Mouse (Mus musculus) forebrain, embryonic 14.5 days (tissue): ENCODE data around the gene Pip5kl1. TPM values are rescaled to one million over a fixed set of nuclear protein-coding genes. Genes with fewer than 3 reads are reported as not detected.

Experiments used
- ATAC-seq: fragments of 200-750 bp; cut with Nextera tagmentation; 2 replicates; pipeline ENCODE4 v1.8.0; 2017; ENCODE audit warnings: mild to moderate bottlenecking, moderate library complexity
- DNase-seq: peaks from one replicate; pipeline ENCODE4 v3.0.0-alpha.2; 2015; ENCODE audit warnings: low spot score
- H3K27ac ChIP-seq: fragments of 300-500 bp; sonication (generic); 2 replicates; pipeline ENCODE4 v1.5.1; 2014; ENCODE audit warnings: low read depth, mild to moderate bottlenecking, control low read depth, low read length, moderate library complexity
- H3K27me3 ChIP-seq: fragments of 300-500 bp; sonication (generic); replicated peaks from 2 replicates; pipeline ENCODE4 v1.6.1; 2014; ENCODE audit warnings: low read length, control low read depth, mixed read lengths; ENCODE audit not compliant: control insufficient read depth, insufficient read depth
- H3K36me3 ChIP-seq: fragments of 300-500 bp; sonication (generic); 2 replicates; pipeline ENCODE4 v1.6.1; 2014; ENCODE audit warnings: low read length, control low read depth; ENCODE audit not compliant: control insufficient read depth, insufficient read depth
- H3K4me1 ChIP-seq: fragments of 300-500 bp; sonication (generic); 2 replicates; pipeline ENCODE4 v1.6.1; 2014; ENCODE audit warnings: antibody characterized with exemption, low read length, control low read depth; ENCODE audit not compliant: control insufficient read depth, insufficient read depth
- H3K4me2 ChIP-seq: fragments of 300-500 bp; sonication (generic); 2 replicates; pipeline ENCODE4 v1.6.1; 2014; ENCODE audit warnings: mild to moderate bottlenecking, control low read depth, low read length
- H3K4me3 ChIP-seq: fragments of 300-500 bp; sonication (generic); 2 replicates; pipeline ENCODE4 v1.5.1; 2014; ENCODE audit warnings: low read depth, low read length, control low read depth
- H3K9ac ChIP-seq: fragments of 300-500 bp; sonication (generic); 2 replicates; pipeline ENCODE4 v1.6.1; 2014; ENCODE audit warnings: mild to moderate bottlenecking, low read length, control low read depth, moderate library complexity
- H3K9me3 ChIP-seq: fragments of 300-500 bp; sonication (generic); replicated peaks from 2 replicates; pipeline ENCODE4 v1.6.1; 2016; ENCODE audit warnings: low read length, control low read depth, mixed read lengths; ENCODE audit not compliant: control insufficient read depth
- WGBS: fragments of 180-500 bp; shearing (Covaris S2); extraction: QIAGEN DNeasy Blood & Tissue Kit; methylation state at CpG from one replicate; pipeline ENCODE4 v1.1.7; 2014; 5-methylcytosine and 5-hydroxymethylcytosine counted together
- polyA plus RNA-seq: library from polyadenylated mRNA; unstranded; fragments of >200 nt; fragmentation: Nextera tagmentation; extraction: Ambion mirVana; gene quantifications from 2 replicates; pipeline ENCODE4 v1.2.1, GENCODE M21; 2014

Pip5kl1 gene
- polyA plus RNA-seq, 1 experiment from 2014 or later = 4.7 TPM

DNA sequence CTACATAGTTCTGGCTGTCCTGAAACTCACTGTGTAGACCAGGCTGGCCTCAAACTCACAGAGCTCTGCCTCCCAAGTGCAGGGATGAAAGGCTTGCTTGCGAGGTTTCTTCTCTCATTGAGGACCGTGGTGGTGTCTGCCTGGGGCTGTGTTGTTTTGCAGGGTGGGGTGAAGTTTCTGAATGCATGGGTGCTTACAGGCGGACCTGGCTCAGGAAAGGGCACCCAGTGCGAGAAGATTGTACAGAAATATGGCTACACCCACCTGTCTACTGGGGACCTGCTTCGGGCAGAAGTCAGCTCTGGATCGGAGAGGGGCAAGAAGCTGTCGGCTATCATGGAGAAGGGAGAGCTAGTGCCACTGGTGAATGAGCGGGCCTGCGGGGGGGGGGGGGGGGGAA is 55.4 kb downstream of the Pip5kl1 start:
- Histone ChIP-seq H3K27me3 (no peaks in the 10 kb centered on the region), H3K4me1 (peaks cover 27% of the 10 kb centered on the region), H3K4me3 (no peak overlapping the region), H3K27ac (no peak overlapping the region), H3K9ac (no peak overlapping the region), H3K36me3 (peaks cover 9% of the 10 kb centered on the region; the same call in 1 of the 2 replicates), H3K4me2 (no peak overlapping the region), H3K9me3 (no peaks in the 10 kb centered on the region)
- DNase-seq = no peak
- 80% methylated on average over 9 of the region's 9 CpGs for WGBS
- no peak for ATAC-seq

DNA sequence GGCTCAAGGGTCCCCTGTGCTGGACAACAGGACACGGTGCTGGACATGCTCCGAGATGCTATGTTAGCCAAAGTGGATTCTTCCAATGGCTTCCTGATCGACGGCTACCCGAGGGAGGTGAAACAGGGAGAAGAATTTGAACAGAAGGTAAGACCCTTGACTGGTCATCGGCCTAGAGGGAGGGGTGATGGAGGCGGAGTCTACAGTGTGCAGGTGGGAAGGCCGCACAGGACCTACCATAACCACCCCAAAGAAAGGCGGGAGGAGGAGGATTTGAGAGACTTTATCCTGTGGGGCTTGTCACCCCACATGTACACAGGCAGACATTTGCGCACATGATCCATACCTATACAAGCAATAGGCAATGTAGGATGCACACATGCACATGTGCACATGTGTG is 56.4 kb downstream of the Pip5kl1 start:
- 87% methylated on average over 10 of the region's 10 CpGs for WGBS
- Histone ChIP-seq H3K4me1 (peaks cover 19% of the 10 kb centered on the region), H3K9ac (no peak overlapping the region)

GRCm38 (mm10) chr2:32631737-32632394 is 57.3 kb downstream of the Pip5kl1 start:
- no peak overlapping the region for H3K27ac ChIP-seq
- peak; percentile 52; the same call in 1 of the 2 replicates for ATAC-seq
- no peak overlapping the region for H3K4me3 ChIP-seq
- H3K27me3 ChIP-seq = no peaks in the 10 kb centered on the region
- peak; percentile 81 for DNase-seq
- H3K36me3 ChIP-seq = peaks cover 9% of the 10 kb centered on the region; the same call in 1 of the 2 replicates
- no peak overlapping the region for H3K9ac ChIP-seq
- WGBS = 56% methylated on average over 7 of the region's 7 CpGs
- H3K4me1 ChIP-seq = peaks cover 14% of the 10 kb centered on the region
- no peak overlapping the region for H3K4me2 ChIP-seq
- no peaks in the 10 kb centered on the region for H3K9me3 ChIP-seq

More for the DNA sequence above, 56.4 kb downstream of the Pip5kl1 start:
- no peak overlapping the region for H3K4me2 ChIP-seq
- DNase-seq = no peak
- H3K4me3 ChIP-seq = no peak overlapping the region
- H3K9me3 ChIP-seq = no peaks in the 10 kb centered on the region
- no peak for ATAC-seq
- H3K27me3 ChIP-seq = no peaks in the 10 kb centered on the region
- H3K27ac ChIP-seq = no peak overlapping the region
- H3K36me3 ChIP-seq = peaks cover 9% of the 10 kb centered on the region; the same call in 1 of the 2 replicates

Other genes with a start within 250 kb of the Pip5kl1 start
- gene Ciz1, start 222.5 kb upstream of the Pip5kl1 start, polyA plus RNA-seq = 37.3 and 48.0 TPM in 2 replicates
- gene Dnm1, start 221.5 kb upstream of the Pip5kl1 start, polyA plus RNA-seq = 28.2 and 42.8 TPM in 2 replicates
- gene 1110008P14Rik, start 192.9 kb upstream of the Pip5kl1 start, polyA plus RNA-seq = 86.9 and 98.4 TPM in 2 replicates
- gene Lcn2, start 186.5 kb upstream of the Pip5kl1 start, polyA plus RNA-seq = 0.25 and 0.32 TPM in 2 replicates
- 42.2 and 44.8 TPM in 2 replicates for gene Ptges2, start 178.9 kb upstream of the Pip5kl1 start, polyA plus RNA-seq
- 5.3 and 5.4 TPM in 2 replicates for gene Naif1, start 124.3 kb upstream of the Pip5kl1 start, polyA plus RNA-seq
- gene Slc25a25, start 123.4 kb upstream of the Pip5kl1 start, polyA plus RNA-seq = 30.4 and 34.2 TPM in 2 replicates
- 4.4 and 5.2 TPM in 2 replicates for gene Fam102a, start 39.5 kb upstream of the Pip5kl1 start, polyA plus RNA-seq
- 143 and 152 TPM in 2 replicates for gene Dpm2, start 3.9 kb upstream of the Pip5kl1 start, polyA plus RNA-seq
- 0.30 and 0.61 TPM in 2 replicates for gene 9430097D07Rik, start 887 bp downstream of the Pip5kl1 start, polyA plus RNA-seq
- gene St6galnac4, start 12.3 kb downstream of the Pip5kl1 start, polyA plus RNA-seq = 18.7 and 21.4 TPM in 2 replicates
- gene St6galnac6, start 24.9 kb downstream of the Pip5kl1 start, polyA plus RNA-seq = 4.7 and 5.7 TPM in 2 replicates
- 60.3 and 65.9 TPM in 2 replicates for gene Ak1, start 47.0 kb downstream of the Pip5kl1 start, polyA plus RNA-seq
- gene Eng, start 71.8 kb downstream of the Pip5kl1 start, polyA plus RNA-seq = 15.0 and 23.1 TPM in 2 replicates
- 10.9 and 14.3 TPM in 2 replicates for gene Fpgs, start 129.3 kb downstream of the Pip5kl1 start, polyA plus RNA-seq
- gene Cdk9, start 138.3 kb downstream of the Pip5kl1 start, polyA plus RNA-seq = 72.9 and 75.1 TPM in 2 replicates
- 25.8 and 37.4 TPM in 2 replicates for gene Sh2d3c, start 146.3 kb downstream of the Pip5kl1 start, polyA plus RNA-seq
- 3.2 and 3.4 TPM in 2 replicates for gene 6330409D20Rik, start 166.2 kb downstream of the Pip5kl1 start, polyA plus RNA-seq
- 67.9 and 71.2 TPM in 2 replicates for gene Tor2a, start 182.4 kb downstream of the Pip5kl1 start, polyA plus RNA-seq
- gene Ttc16, start 200.8 kb downstream of the Pip5kl1 start, polyA plus RNA-seq = 0.27 and 0.80 TPM in 2 replicates
- 4.7 and 5.1 TPM in 2 replicates for gene Ptrh1, start 201.0 kb downstream of the Pip5kl1 start, polyA plus RNA-seq
- 0.17 and 0.30 TPM in 2 replicates for gene Cfap157, start 209.6 kb downstream of the Pip5kl1 start, polyA plus RNA-seq